Mouse (Mus musculus) erythroblast, adult 5-6 weeks (primary cell): ENCODE measurements around the gene Uqcrfs1. TPM values are rescaled to one million over a fixed set of nuclear protein-coding genes. Genes with fewer than 3 reads are reported as not detected.

Source experiments
- ATAC-seq: replicated peaks from 2 replicates; pipeline ENCODE4 v1.8.0; 2016; ENCODE audit warnings: moderate number of reproducible peaks, mild to moderate bottlenecking, moderate TSS enrichment, inconsistent platforms; ENCODE audit not compliant: poor library complexity, low FRiP score, severe bottlenecking
- total RNA-seq, 2 experiments: library from RNA; stranded (forward) in 1 of 2; stranded (reverse) in 1 of 2; fragments of 150-400 nt in 1 of 2; fragments of 200-764, 138-1000 nt in 1 of 2; gene quantifications; 2 replicates each; pipeline versions ENCODE4 v1.2.3 to v1.2.4; 2015 to 2017; ENCODE audit warnings: low replicate concordance in 2 of 2

Gene Uqcrfs1
- total RNA-seq (2015; ENCODE audit: low replicate concordance) (54.1 and 56.7 TPM in 2 replicates), total RNA-seq (2017; ENCODE audit: low replicate concordance) (30.5 and 49.2 TPM in 2 replicates)

DNA sequence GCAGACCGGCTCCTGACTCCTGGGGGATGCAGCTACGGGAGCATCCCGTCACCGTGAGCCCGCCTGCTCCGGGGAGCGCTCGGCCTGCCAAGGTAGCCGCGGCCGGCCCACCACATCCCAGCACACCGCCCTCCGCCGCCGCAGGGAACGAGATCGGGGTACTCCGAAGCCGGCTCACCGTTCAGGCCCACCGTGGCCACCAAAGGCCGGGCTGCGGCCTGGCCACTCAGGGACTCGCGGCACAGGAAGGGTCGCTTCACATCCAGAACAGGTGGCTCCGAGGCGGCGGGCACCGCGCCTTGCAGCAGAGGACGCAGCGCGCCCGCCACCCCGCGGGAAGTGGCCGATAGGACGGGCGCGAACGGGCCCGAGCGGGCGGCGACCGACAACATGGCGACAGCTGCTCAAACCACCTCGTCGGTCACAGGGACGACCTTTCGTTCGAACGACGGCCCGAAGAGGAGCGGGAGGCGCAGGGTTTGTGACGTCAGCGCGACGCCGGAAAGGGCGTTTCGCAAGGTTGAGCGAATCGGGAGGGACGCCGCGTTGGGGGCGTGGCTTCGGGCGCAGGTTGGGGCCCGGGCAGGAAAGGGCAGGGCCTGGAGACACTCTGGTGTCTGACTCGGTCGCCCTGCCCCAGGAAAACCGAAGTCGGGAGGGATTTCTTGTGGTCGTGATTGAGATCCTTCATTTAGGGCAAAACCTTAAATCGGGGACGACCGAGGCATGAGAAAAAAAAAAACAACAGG is at the start of gene Uqcrfs1:
Uqcrfs1 (minus strand) TSS at position 507 of the 749 bp plus-strand sequence.
- ATAC-seq = peak; percentile 96

DNA sequence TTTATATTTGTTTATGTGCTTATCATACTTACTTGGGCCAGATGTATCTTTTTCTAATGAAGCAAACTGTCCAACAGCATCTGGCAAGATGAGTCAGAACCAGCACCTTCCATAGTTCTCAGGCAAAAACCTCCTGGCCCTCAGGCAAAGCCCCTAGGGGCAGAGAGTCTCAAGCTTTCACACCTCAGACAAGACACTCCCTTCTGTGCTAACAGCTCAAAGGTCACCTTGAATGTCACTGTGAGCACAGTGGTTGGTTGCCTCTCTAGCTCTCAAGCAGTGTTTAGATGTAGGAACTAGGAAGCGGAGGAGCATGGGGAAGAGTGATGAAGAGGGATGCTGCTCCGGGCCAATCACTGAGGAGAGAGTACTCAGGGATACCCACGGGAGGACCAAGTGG is 40.6 kb upstream of the Uqcrfs1 start:
- ATAC-seq = no peak

DNA sequence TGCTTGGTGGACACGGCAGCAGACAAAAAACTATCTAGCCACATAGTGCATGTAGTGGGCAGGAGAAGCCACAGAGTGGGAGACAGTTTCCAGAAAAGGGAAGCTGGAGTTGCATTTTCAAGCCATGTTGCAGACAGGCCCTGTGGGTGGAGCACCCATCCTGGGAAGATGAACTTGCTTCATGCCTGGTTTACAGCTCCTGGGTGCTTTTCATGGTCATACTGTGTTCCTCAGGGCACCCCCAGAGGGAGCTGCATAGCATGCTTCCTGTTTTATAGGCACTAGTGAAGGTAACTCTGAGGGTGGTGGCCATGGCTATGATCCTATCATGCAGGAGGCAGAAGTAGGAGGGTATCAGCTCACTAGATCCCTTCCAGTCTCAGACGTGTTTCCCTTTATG is 37.4 kb upstream of the Uqcrfs1 start:
- ATAC-seq = no peak

DNA sequence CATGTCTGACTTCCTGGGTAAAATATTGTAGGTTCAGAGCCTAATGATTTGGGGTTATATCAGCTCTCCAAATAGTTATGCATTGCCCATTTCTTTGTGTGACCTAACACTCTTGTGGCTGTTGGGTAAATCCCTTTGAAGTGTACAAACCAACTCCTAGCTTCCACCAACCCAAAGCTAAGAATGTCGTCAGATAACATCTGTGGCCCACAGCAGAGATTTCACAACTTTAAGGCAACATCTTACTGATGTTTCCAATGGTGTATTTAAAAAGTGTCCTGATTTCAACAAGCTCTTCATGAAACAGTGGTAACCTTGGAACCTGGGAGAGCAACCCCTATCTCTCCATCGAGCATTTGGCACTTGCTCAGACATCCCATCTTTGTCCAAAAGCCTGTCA is 33.6 kb upstream of the Uqcrfs1 start:
- ATAC-seq = no peak

DNA sequence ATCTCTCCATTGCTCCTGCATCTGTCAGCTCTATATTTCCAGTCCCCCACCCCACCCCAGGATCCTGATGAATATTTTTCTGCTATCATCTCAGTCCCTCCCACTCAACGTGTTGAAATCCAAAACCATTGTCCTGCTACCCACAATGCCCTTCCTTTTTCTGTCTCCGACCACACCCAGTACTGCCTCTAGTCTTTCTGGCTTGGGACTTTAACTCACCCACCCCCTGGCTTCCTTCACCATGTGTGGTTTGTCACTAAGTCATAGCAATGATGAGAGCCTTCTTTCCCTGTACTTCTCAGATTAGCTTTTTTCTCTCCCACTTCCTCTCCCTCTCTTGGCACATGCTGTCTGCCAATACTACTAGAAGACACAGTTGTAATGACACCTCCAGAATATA is 31.7 kb upstream of the Uqcrfs1 start:
- ATAC-seq = no peak

DNA sequence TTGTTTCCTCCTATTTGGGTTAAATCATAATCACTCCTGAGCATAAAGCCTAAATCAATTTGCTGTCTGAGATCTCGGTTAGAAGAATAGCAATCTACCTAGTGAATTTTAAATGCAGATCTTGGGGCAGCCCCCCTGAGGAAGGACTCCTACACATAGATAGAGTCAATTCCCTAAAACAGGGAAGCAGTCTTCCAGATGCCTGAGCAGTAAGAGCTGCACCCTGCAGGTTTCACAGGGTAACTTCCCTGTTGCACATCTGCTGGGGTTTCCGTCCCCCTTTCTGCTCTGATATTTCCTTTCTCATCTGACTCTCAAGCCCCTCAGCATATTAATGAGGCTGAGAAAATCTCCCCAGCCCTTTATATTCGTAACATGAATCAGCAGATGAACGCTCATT is 27.8 kb upstream of the Uqcrfs1 start:
- no peak for ATAC-seq

DNA sequence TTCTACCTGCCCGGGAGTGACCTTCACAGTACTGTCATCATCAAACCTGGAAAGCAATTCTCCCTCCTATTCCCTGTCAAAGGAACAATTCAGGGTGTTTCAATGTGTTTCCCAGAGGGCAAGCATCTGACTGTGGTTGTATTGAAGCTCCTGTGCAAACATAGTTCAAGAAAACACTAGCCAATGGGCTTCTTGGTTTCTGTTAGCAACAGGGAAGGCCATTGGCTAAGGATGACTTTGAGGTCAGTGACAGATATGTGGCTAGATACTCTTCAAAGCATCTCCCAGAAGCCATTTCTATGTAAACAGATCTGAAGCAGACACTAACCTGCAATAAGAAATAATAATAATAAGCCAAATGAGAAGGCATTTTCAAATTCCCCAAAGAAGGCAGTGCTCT is 25.0 kb upstream of the Uqcrfs1 start:
- no peak for ATAC-seq

DNA sequence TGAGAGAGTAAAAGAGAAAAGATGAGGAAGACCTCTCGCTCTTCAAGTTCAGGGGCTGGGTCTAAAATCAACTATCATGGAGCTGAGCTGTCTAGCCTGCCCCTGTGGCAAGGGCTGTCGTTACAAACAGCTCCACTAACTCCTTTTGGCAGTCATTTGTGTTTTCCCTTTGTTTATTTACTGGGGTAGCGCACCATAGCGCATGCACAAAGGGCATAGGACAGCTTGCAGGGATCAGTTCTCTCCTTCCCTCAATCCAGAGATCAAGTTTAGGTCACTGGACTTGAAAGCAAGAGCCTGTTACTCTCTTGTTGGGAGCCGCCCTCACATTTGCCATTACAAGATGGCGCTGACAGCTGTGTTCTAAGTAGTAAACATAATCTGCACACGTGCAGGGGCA is 22.4 kb upstream of the Uqcrfs1 start:
- ATAC-seq = no peak

DNA sequence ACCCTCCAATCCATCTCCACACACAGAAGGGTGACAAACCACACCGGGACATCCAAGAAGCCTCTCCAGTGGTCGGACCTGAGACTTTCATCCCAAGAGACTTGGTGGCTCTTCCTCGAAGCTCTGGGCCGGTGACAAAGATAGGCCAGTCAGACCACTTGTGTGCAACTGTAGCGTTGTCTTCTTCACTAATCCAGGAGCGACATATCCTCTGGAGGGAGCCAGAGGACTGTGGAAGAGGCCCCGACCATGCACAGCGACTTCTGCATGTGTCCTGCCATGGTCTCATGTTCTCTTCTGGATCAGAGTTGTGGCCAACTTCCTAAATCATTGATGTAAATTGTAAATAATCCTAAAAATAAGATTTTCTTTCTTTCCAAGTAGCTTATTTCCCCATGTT is 21.6 kb upstream of the Uqcrfs1 start:
- no peak for ATAC-seq

DNA sequence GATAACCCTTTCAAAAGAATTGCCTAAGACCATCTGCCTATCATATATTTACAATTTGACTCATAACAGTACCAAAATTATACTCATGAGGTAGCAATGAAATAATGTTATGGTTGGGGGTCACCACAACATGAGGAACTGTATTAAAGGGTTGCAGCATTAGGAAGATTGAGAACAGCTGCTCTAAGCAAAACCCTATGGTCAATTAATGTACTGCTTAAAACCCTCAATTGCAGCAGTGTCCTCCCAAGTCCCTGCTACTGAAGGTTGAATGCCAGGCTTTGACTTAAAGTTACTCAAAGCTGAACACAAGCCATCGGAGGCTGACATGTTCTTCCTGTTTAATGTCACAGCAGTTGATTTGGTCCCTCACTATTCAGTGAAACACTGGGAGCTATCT is 15.4 kb upstream of the Uqcrfs1 start:
- ATAC-seq = no peak

DNA sequence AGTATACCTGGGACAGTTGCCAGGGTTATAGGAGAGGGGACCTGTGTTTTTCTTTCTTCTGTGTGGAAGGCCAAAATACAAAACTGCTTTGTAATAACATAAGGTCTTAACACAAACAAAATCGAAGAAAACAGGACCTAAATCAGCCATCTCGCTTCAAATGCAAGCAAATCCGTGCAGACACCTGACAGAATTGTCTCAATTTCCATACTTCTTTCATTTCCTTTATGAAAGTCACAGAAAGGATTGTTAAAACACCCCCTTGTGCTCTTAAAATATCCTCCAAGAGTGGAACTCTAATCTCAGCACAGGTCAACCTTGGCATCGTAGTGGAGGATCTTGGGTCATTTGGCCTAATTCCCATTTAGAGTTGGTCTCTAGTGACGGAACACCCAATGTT is 14.9 kb upstream of the Uqcrfs1 start:
- ATAC-seq = no peak

DNA sequence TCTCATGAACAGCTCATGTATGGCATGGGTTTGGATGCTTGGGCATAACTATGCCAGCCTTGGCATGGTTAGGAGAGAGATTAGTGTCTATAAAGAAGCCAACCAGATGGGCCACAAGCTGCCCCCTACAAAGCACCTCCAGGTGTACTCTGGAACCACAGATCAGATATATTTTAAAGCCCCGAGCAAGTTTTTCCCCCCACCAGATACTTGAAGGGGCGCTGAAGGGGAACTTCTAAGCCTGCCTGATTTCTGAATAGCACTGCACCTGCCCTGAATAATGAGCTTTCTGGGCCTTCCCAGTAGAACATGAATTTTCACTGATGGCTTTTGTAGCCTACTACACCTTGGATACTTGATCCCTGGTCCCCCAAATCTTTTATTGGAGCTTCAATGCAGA is 12.6 kb upstream of the Uqcrfs1 start:
- ATAC-seq = no peak

DNA sequence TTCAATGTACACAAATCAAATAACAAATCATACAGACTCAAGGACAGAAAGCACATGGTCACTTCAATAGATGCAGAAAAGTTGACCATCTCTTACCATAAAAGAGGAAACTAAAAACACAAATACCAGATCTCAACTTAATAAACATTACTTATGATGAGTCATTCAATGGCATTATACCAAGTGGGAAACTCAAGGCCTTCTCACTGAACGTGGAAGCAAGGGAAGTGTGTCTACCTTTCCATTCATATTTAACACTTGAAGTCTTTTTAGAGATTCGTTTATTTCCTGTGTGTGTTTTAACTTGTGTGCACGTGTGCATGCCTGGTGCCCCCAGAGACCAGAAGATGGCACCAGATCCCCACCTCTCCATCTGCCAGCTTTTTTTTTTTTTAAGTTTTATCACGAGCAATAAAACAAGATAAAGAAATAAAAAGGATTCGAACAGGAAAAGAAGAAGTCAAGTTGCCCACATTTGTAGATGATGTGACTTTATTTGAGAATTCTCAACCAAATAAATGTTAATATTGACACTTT is 8.0 kb upstream of the Uqcrfs1 start:
- no peak for ATAC-seq

DNA sequence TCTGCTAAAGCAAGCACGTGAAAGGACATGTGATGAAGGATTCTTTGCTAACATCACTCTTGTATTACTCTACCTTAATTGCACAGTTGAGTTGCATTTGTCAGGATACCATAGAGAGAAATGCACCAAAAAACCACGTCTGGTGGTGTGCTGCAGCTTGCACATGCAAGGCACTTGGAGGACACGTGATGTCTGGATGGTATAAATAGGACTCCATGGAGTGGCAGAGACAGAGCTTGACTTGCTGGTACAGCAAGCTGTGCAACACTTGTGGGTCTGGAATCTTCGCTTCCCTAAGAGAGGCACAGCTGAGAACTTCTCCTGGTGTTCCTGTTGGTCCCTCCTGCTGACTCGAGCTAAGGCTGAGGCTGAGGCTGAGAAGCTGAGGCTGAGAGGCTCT is 4.2 kb upstream of the Uqcrfs1 start:
- ATAC-seq = no peak

DNA sequence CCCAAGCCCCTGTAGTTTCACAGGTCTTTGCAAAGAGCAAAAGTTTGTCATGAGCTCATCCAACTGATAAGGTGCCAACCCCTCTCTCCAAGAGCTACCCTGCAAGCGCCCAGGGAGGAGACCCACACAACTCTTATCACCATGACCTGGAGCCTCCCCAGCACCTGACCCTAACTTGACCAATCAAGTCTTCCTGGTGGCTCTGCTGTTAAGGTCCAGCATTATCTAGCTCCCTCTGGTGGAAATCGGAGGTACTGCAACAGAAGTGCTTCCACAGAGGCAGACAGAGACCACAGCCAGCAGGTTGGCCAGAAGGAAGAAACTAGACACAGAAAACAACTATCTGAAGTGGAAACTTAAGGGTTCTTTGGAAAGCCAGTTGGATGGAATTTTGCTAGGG is 3.7 kb upstream of the Uqcrfs1 start:
- ATAC-seq = peak; percentile 71

DNA sequence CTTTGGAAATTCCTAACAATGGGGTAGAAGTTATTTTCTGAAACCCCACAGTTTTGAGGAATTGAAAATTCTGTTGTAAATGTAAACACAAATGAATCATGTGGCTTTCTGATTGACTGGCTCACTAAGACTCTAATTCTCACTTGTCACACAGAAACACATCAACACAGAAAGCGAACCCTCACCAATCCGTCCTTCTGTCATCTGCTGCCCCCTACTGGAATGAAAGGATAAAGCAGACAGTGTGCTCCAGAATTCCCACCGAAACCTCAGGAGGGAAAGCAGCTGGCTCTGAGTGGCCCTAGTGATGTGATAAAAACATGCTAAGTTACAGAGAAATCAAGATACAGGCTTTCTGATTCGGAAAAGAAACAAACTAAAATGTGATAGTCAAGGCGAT is 14.4 kb downstream of the Uqcrfs1 start:
- ATAC-seq = peak; percentile 84

DNA sequence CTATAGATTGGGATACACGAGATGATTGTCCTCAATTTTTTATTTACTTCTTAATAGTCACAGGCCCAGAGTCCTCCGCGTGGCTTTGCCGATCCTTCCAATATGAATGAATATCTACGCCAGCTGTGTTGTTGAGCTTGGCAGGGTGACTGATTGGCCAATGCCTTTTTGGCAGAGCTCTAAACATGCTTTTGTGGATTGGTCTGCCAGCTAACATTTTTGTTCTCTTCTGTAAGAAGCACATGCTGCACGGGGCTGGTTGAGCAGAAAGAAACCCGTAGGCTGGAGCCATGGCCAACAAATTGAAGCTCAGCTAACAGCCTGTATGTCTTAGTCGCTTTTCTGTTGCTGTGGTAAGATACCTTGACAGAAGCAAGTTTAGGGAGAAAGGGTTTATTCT is 20.2 kb downstream of the Uqcrfs1 start:
- ATAC-seq = no peak

DNA sequence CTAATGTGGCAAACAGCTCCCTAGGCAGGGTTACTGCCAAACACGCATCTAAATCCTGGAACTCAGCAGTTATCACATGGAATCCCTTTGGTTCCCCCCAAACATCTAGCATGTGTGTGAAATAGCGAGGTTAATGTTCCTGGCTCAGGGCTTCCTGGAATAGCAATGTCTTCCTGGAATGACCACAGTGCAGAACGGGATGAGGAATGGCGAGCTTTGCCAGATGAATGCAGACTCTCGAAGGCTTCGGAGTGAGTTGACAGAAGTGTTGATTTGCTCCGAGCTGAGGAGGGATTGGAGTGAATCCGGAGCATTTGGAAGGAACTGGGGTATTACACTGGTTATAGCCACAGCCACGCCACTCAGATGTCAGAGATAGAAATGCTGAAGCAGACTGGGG is 21.2 kb downstream of the Uqcrfs1 start:
- no peak for ATAC-seq

DNA sequence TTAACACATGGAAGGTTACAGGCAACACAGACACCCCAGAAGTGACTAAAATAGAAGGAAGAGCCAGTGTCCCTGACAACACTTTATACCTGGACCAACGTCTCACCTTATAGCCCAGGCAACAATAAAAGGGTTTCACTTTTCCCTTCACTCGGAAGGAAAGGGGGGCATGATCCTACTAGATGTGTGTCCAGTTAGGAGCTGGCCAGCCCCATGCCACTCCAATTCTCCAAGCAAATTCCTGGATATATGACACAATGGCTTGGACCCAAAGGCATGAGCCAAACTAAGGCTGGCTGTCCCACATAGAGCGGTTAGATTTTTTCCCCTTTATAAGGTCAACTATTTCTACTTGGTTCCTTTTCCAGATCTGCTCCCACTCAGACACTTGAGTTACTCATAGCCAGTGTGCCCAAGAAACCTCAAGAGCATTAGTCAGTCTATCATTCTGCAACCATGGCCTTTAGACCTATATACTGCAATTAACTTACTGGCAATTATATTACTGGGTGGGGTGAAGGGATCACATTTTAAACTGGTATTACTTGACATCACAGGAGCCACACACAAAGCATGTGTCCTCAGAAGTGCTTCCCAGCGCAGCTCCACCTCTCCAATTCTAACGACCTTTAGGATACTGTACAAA is 21.8 kb downstream of the Uqcrfs1 start:
- no peak for ATAC-seq

DNA sequence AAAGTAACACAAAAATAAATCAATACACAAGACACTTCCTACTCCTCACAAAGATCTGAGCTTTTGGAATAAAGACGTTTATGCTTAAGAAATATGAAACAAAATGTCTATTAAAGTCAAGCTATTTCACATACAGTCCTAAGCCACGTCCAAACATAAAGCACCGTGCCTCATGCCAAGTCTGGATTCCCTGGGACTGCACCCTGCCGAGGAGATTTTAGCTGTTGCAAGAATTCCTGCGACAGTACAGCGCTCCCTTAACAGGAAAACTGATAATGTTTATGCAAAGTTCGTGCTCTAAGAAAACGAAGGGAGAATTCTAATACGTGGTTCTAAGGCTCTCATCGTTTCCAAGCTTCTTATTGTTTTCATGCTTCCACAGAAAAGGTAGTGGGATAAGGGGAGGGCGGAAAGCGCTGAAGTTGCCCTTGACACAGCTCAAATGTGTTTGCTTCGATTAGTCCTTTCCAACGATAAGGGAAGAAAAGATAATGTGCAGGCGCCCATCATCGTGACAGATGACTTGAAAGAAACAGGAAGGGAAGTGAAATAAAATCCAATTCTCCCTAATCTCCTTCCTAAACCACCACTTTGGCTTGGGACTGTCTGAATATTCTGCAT is 23.8 kb downstream of the Uqcrfs1 start:
- no peak for ATAC-seq

DNA sequence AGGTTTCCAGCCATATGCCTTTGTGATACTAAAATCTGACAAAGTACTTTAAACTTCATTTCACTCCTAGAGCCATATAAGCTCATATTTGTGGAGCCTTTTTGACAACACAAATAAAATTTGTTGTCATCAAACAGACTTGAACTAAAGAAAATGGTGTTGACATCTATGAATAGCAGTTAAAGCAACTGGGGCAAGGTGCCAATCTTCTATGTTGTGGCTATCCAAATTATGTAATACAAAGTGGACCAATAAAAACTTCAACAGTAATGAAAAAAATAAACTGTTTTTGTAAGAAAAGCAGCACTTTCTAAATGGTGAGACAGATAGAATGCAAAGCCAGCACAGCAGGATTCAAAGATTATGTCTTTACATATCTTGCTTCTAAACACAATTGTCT is 27.0 kb downstream of the Uqcrfs1 start:
- ATAC-seq = no peak
